Mouse (Mus musculus) inflammation-experienced regulatory T-cells, adult 16 weeks (primary cell): ENCODE data around the gene Chrng. TPM values are rescaled to one million over a fixed set of nuclear protein-coding genes. Genes with fewer than 3 reads are reported as not detected.

ENCODE experiments used
- polyA plus RNA-seq: library from polyadenylated mRNA; unstranded; fragments of 100-300 nt; shearing (Covaris generic); gene quantifications from one replicate; pipeline ENCODE4 v1.2.1, GENCODE M21; 2017

Chrng gene
- not detected for polyA plus RNA-seq

GRCm38 (mm10) chr1:87204465-87204864 is at the start of gene Chrng:
Gene Chrng, plus strand, starts transcription at chr1:87204657.

GRCm38 (mm10) chr1:87156199-87156587 is 48.3 kb upstream of the Chrng start, which contains the start of gene Ecel1:
Gene Ecel1, minus strand, starts transcription at chr1:87156521.

GRCm38 (mm10) chr1:87183013-87183412 is 21.4 kb upstream of the Chrng start, which contains the start of gene Prss56:
Gene Prss56, plus strand, starts transcription at chr1:87183313.

GRCm38 (mm10) chr1:87190429-87190828 is 14.0 kb upstream of the Chrng start, which contains the start of gene Chrnd:
Gene Chrnd, plus strand, starts transcription at chr1:87190607.

GRCm38 (mm10) chr1:87213735-87214704 is 9.6 kb downstream of the Chrng start, which contains the start of gene Eif4e2:
Gene Eif4e2, plus strand, starts transcription at chr1:87213914.

Other genes starting within 250 kb of the Chrng start
- gene Alppl2, start 114.7 kb upstream of the Chrng start, polyA plus RNA-seq = not detected
- gene Alpi, start 103.1 kb upstream of the Chrng start, polyA plus RNA-seq = not detected
- gene Akp3, start 79.7 kb upstream of the Chrng start, polyA plus RNA-seq = not detected
- gene Ecel1, start 48.1 kb upstream of the Chrng start, polyA plus RNA-seq = 2.1 TPM
- gene Prss56, start 21.3 kb upstream of the Chrng start, polyA plus RNA-seq = not detected
- not detected for gene Chrnd, start 14.1 kb upstream of the Chrng start, polyA plus RNA-seq
- 135 TPM for gene Eif4e2, start 9.3 kb downstream of the Chrng start, polyA plus RNA-seq
- not detected for gene Efhd1, start 59.7 kb downstream of the Chrng start, polyA plus RNA-seq
- gene Gigyf2, start 122.3 kb downstream of the Chrng start, polyA plus RNA-seq = 78.8 TPM
- gene Kcnj13, start 190.1 kb downstream of the Chrng start, polyA plus RNA-seq = 0.67 TPM